Mouse (Mus musculus): Measurements from ENCODE around the gene Fgf18.

DNA sequence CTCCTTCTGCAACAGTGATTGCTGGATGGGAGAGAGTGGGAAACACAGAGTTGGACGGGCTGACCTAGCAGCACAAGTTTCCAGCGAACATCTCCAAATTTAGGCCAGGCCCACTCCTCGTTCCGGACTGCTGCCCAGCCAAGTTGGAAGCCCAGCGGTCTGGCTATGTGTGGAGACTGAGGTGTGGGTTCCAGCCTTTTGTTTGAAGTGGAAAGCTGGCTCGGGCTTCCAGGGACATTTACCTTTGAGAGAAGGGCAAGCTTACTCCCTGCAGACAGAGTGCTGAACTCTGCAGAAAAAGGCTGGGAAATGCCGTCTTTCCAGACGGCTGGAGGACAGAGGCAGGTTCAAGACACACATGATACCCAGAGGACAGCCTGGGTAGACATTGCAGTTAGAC, 27.6 kb downstream of the Fgf18 start:
- TF ChIP-seq CTCF (IDR thresholded peaks at IDR 0.05; ENCODE audit: insufficient read depth, low read length): no peak
- no peak for TF ChIP-seq POLR2A (IDR thresholded peaks at IDR 0.05; ENCODE audit: borderline replicate concordance, extremely low read depth, low read depth, low read length)
